Mouse (Mus musculus): ENCODE measurements at regions not wholly inside any gene's neighbourhood (a gene's known extent, or its start where the extent isn't known, plus 50 kb on each side); places are given as distances from the start of the nearest gene placed in this dataset.

DNA sequence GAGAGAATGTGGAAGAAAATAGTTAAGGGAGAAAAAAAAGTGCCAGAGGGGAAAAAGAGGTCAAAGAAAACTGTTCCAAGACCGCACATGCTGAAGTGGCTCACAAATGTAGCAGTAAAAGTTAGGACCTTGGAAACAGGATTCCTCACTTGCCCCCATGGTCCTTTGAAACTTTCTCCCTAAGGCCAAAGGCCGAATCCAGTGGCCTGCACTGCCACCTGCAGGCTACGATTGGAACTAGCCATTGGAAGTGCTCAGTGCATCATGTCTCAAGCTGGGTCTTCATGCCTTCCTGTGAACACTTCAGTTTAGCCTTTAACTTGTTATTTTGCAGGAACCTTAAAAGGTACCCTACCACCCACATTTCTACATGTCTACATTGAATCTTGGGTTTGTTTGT lies 56.3 kb upstream of the Mctp2 start:
- peak; percentile 57 for DNase-seq (ENCODE audit: low read depth, low spot score)

DNA sequence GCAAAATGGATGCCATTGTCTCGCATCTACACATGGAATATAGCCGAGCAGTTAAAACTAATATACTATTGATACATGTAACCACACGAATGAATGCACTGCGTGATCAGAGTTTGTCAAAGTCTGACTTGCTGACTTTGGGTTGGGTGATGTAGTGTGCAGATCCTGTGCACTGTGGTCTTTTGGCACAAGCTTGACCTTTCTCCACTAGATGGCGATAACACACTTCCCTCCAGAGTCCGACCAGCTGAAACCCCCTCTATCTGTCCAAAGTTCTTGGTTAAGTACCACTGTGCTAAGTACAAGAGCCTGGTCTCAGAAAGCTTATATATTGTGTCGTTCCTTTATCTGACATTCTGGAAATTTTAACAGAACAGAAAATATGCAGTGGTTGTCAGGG lies 84.9 kb upstream of the Mctp2 start:
- peak; percentile 28 for DNase-seq (ENCODE audit: low read depth, low spot score)

DNA sequence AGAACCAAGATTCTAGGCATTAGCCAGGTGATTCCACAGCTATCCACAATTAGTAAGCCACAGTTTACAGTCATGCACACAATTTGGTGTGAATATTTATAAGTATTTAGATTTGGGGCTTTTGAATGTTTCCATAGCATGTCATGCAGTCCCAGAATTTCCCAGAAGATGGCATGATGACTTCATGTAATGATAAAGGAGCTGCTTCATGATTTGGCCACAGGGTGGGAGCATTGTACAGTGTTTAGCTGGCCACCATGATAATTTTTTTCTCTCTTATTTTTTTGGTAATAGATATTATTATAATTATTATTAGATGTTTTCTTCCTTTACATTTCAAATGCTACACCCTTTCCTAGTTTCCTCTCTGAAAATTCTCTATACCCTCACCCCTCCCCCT lies 93.6 kb upstream of the Mctp2 start:
- DNase-seq (ENCODE audit: low read depth, low spot score) = peak; percentile 85

DNA sequence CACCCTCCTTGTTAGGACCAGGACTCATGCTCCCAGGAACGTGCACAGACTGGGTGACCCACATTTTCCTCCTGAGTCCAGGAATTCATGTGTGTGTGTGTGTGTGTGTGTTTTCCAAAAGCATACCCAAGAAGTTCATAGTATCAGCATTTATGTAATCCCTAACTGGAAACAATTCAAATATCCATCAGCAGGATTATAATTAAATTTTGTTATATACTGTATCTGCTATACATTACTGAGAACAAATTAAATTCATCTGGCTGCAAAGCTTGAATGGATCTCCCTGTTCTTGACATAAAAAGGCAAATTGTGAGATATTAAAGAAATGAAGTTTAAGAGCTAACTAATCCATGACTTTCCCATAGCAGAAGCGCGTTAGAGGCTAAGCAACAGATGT lies 99.7 kb upstream of the Mctp2 start:
- no peak for DNase-seq (ENCODE audit: low read depth, low spot score)

DNA sequence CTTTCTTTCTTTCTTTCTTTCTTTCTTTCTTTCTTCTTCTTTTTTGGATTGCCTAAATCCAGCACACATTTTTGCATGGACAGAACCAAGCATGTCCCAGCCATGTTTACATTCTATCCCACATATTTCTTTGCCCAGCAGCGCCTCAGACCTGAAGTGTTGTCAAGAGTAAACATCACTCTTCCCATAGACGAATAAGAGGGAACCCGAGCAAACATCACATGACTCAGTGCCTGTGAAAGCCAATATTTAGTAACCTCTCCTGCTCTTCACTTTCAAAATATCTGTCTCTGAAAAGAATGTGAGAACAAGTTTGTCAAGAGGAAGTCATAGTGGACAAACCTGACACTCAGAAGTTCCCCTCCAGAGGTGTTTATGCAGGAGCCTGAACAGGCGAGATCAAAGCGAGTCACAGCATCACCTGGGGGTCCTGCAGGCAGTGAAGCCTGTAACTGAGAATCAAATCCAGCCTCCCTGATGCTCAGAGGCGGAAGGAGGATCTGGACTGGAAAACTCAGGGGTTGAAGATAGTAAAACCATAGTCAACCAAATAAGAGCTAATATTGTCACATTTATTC lies 102.1 kb upstream of the Mctp2 start:
- no peak for DNase-seq (ENCODE audit: low read depth, low spot score)

DNA sequence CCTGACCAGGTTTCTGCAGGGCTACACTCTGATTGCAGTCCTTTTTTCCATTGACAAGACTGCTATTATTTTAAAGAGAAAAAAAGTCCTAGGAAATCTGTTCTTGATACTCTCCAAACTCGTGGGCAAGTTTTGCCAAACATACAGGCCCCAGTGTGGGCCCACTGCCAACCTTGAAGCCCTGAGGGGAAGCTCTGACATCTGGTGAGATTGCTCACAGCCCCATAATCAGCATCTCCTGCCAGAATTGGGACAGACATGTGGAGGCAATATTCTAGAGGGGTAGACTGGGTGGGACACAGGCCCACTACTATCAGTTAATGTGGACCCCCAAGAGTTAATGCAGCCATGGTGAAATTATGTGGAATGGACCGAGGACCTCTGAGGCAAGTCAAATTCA lies 132.1 kb upstream of the Mctp2 start:
- peak; percentile 8 for DNase-seq (ENCODE audit: low read depth, low spot score)

DNA sequence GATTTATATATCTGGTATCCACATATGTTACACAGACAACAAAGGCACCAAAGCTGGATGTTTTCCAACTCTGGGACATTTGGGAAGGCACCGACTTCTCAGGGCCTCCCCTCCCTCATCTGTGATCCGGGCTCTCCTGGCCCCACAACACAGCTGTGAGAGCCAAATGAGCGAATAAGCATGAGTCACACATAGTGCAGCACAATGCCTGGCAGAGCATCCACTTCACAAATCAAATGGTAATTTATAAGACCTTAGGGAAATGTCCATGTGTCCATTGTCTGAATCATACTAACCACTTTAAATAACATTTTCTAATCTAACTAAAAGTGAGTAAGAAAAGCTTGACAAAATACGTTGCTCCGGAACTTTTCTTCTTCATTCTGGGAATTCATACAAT lies 135.6 kb upstream of the Mctp2 start:
- peak; percentile 53 for DNase-seq (ENCODE audit: low read depth, low spot score)

DNA sequence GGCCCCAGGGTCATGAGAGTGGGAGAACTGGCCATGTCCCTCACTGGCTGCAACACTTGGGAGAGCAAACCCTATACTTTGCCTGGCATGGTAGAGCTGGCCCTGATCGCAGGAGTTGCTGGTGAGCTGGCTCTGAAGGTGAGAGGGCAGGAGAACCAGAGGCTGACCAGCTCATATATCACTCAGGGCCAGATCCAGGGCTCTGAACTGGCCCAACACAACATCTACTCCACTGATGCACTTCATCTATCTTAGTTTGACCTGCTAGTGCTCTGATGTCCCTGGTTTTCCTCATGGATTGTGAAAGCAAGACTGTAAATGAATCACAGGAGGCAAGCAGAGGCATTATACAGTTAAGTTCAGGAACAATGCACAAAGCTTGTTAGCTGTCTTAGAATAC lies 137.6 kb upstream of the Mctp2 start:
- DNase-seq (ENCODE audit: low read depth, low spot score) = no peak

DNA sequence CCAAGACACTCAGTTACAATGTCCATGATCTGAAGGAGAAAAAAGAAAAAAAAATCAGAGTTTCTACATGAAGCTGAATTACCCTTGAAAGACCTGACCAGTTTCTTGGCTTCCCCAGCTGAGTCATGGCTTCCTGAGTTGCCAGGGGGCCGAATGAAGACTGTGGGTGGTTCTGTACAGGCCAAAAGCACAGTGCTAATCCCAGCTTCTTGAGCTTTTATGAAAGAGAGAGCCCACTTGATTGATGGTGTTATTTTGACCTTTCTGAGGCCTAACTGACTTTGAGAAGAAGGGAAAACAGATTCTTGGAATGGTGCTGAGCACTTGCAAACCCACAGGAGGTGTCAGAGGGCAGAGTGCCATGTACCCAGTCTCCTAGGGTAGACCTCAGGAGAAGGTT lies 138.4 kb upstream of the Mctp2 start:
- no peak for DNase-seq (ENCODE audit: low read depth, low spot score)

DNA sequence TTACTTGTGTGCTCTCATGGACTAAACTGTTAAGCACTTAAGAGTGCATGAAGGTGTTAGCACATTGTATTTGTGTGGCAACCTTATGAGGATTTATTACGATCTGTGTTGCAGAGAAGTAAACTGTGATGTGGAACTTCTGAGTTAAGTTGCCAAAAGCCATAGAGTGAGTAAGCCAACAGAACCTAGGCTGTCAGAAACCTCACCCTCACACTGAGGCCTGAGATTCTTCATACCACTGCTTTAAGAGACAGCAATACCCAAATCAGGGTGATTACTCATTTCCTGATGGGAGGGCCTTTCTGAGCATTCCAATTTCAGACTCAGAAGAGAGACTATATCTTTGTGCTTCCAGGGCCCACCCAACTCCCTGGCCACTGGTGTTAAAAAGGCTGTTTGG lies 140.5 kb upstream of the Mctp2 start:
- DNase-seq (ENCODE audit: low read depth, low spot score) = no peak

DNA sequence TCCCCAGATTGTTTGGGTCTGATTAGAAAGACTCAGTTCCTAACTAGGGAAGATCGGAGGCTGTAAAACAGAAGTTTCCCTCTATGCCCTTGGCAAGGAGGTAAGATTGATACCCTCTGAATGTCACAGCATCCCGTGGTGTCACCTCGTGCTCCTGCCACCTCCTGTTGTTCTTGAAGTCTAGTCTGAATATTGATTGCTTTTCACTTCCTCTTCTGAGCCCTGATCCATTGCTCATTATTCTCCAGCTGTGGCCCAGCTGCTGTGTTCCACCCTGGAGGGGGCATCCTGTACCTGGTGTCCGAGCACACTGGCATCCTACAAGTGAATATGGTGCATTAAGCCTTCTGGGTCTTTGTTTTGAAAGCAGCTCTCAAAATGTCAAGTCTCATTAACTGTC lies 156.6 kb upstream of the Mctp2 start:
- no peak for DNase-seq (ENCODE audit: low read depth, low spot score)

DNA sequence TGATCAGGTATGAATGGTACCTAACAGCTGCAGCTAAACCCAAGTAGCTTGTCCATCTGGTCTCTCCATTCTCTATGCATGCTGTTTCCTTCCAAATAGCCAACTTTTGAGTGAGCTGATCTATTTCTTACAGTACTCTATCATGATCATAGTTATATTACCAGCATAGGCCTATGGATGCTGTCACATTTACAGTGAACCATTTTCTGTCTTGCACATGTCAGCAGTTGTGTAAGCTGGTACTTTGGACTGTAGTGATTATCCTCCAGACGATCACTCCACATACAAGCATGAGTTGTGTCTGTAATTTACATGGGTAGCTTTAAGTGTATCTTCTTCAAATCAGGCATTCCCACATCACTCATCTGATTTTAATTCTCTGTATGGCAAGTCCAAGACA lies 158.2 kb upstream of the Mctp2 start:
- DNase-seq (ENCODE audit: low read depth, low spot score) = no peak

DNA sequence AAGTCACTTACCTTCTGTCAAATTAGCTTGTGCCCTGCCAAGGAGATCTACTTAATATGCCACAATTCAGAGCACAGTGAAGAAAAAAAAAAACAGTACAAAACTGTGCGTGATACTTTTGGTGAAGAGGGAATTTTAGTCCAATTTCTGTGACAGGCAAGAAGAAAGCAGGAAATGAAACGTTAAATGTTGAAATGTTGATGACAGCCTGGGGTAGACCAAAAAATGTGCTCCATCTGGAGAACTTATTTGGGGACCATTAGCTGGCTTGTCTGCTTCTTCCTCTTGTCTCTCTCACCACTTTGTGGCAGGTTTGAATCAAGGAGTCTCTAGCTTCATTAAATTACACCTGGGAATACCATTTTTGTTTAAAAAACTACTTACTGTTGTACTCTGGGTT lies 163.3 kb upstream of the Mctp2 start:
- peak; percentile 13 for DNase-seq (ENCODE audit: low read depth, low spot score)

DNA sequence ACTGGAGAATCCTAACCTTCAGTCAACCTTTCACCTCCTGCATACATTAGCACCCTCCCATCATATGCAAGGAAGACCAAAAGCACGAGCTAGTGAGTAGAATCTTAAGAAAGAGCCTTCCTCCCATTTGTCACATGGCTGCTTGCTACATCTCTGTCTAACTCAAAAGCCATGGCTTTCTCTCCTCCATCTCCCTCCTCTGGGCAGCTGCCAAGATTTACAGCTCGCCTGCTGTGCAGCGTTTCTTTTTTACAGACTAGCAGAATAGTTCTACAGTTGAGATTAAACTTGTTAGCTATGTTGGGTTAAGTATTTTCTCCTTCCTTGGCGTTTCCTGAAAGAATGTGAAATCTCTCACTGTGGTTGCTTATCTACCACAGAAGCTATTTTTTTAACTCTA lies 168.3 kb upstream of the Mctp2 start:
- DNase-seq (ENCODE audit: low read depth, low spot score) = peak; percentile 21

DNA sequence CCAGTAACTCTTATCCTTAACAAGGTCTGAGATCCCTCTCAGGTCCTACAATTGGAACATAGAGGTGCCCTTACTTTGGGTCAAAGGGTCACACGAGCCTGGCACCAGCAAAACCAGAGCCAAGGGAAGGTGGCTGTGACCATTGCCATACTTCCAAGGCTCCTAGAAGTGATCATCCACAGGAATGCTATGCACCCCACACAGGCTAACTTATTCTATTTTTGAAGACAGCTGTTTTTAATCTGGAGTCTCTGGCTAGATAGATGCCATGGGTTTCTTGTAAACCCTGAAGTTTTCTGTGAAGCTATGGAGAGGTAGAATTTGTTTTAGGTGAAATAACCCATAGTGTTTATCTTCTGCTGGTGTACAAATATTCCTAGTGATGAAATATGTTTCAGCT lies 172.5 kb upstream of the Mctp2 start:
- no peak for DNase-seq (ENCODE audit: low read depth, low spot score)

DNA sequence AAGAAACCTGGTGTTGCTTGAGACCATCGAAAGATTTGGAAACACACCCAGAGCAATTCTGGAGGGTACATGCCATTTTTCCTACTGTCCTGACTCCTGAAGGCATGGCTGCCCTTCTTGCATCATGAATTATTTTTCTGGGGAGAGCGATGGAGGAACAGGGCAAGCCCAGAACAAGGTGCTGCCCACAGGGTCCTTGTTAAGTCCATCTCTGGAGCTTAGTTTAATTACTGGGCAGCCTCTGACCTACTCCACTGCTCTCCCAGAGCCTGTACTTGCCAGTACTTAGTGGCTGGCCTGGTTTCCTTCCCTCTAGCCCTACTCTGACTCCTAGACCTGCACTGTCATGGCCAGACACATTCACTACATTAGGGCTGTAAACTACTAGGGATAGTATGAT lies 174.9 kb upstream of the Mctp2 start:
- no peak for DNase-seq (ENCODE audit: low read depth, low spot score)

DNA sequence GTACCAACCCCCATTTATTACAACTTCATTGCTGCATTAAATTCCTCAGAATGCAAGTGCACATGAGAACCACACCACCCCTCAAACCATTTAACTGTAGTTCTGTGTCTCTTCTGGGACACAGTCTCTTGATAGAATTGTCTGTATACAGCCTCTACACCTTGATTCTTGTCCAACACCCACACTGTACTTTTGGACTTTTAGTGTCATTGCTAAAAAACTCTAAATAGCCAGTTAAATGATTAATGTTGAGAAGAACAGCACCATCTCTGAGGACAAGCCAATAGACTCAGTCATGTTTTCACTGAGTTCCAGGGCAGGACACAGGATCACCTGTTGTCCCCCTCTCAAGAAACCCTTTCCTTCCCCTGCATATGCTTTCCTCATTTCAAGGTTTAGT lies 183.8 kb upstream of the Mctp2 start:
- DNase-seq (ENCODE audit: low read depth, low spot score) = no peak

DNA sequence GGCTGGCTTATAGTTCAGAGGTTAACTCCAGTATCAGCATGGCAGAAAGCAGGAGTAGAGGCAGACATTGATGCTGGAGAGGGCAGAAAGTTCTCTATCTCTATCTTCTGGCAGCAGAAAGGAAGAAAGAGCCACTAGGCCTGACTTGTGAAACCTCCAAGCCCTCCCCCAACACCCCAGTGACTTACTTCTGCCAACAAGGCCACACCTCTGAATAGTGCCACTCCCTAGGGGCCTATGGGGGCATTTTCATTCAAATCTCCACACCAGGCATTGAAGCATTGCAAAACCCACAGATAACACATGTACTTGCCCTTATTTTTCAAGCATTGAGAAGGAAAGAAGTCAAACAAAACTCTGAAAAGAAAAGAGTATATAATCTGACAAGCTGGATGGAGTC lies 186.9 kb upstream of the Mctp2 start:
- DNase-seq (ENCODE audit: low read depth, low spot score) = no peak

DNA sequence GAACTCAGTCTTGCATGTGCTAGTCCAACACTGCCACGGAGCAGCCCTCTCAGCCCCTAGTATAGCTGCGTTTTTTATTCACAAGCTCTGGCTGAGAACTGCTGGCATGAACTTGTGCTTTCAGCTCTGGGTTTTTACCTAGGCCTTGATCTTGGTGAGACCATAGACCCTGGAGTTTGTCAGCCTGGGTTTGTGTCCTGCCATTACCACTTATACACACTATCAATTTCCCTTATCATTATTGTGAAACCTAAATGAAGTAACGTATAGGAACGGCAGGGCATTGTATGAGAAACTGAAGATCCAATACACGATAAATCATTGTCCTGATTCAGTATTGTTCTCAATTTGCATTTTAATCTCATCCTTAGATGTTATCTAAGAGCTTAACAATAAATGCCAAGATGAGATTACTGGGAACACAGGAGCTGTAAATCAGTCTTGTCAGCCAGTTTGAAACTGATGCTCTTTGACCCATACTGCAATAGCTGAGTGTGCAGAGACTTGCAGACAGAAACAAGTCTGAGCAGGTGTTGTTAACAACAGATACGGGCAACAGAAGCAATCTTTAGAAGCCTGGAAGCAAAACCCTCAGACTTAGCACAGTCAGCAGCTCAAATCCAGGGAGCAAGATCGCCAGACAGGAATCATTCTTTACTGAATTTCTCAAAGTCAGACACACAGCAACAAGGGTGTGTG lies 190.7 kb upstream of the Mctp2 start:
- no peak for DNase-seq (ENCODE audit: low read depth, low spot score)

DNA sequence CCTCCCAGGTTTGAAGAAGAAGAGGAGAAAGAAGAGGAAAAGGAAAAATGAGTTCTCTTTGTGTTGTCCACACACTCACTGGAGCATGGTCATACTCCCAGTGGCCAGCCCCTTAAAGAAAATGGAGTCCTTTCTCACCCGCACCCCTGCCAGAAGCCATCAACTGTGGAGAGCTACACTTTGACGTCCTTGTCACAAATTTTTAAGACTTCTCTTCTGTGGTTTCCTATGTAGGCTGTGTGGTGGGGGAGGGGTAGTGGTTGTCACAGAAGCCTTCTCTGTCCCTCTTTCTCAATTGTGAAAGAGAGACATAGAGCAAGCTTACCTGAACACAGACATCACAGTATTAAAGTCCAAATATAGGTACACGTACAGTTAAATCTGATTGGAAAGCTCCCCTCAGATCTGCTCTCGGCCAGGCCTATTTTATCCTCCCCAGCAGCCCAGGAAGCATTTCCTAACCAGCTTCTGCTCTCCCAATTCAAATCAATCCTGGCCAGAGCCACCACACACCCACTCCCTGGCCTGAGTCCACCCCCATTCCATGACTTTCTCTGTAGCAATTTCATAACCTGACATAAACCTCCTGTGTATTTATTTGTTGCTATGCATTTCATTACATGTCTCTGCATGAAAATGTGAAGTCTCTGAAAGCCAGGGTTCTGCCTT lies 192.3 kb upstream of the Mctp2 start:
- DNase-seq (ENCODE audit: low read depth, low spot score) = no peak

DNA sequence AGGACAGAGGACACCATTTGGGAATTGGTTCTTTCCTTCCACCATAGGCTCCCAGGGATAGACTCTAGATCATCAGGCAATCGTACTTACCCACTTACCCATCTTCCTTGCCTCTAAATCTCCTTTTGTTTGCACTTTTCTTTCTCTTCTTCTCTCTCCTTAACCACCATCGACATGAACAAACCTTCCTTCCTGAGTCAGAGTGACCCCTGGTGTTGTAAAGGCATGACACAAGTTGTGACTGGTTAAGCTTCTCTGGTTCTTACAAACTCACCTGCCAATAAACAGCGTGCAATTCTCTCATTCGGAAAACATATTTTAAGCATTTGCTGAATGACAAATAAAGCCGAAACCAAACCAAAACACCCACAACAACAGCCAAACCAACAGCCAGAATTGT lies 193.4 kb upstream of the Mctp2 start:
- DNase-seq (ENCODE audit: low read depth, low spot score) = no peak

DNA sequence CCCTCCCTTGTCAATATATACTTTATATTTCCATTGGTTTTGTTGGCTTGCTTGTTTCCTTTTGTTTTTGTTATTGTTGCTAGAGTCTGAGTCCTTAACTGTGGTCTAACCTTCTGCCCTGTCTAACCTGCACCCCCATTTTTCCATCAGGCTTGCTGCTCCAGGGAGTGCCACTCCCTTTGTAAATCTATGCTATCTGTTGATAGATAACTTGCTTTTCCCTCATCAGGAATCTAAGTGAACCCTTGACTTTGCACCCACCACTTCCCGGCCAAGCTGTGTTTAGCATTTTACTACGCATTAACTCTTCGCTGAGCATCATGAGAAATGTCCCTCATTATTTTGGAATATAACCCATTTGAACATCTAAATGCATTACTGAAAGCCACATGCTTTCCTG lies 193.8 kb upstream of the Mctp2 start:
- no peak for DNase-seq (ENCODE audit: low read depth, low spot score)

DNA sequence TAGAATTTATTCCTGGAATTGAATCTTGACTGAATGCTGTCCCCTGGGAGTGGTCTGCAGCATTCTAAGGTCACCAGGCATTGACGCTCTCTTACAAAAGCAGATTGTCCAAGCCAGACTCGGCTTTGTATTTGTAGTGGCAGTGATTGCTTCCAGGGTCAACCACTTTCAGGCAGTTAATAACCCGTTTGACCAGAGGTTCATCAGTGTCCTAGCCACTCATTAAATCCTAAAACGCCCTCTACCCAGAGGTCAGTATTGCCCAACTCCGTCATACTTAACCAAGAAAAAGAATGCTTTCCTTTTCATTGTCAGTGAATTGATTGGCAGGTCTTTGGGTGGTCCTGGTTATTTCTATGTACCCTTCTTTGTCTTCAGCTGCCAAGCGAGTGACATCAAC lies 194.6 kb upstream of the Mctp2 start:
- DNase-seq (ENCODE audit: low read depth, low spot score) = no peak

Measured in brain, adult 2 months (tissue).